Mouse (Mus musculus) liver, embryonic 11.5 days (tissue): ENCODE data around the gene Dnajc7. TPM values are rescaled to one million over a fixed set of nuclear protein-coding genes. Genes with fewer than 3 reads are reported as not detected.

Experiments used
- ATAC-seq: fragments of 200-750 bp; cut with Nextera tagmentation; replicated peaks from 2 replicates; pipeline ENCODE4 v1.8.0; 2017; ENCODE audit warnings: moderate number of reproducible peaks, mild to moderate bottlenecking, moderate TSS enrichment, moderate library complexity; ENCODE audit not compliant: low FRiP score
- DNase-seq: peaks from one replicate; pipeline ENCODE4 v3.0.0-alpha.2; 2017; ENCODE audit warnings: low spot score
- H3K27ac ChIP-seq: fragments of 300-500 bp; sonication (generic); 2 replicates; pipeline ENCODE4 v1.5.1; 2014; ENCODE audit warnings: mild to moderate bottlenecking, low read depth, low read length, control low read depth
- H3K27me3 ChIP-seq: fragments of 300-500 bp; sonication (generic); replicated peaks from 2 replicates; pipeline ENCODE4 v1.6.1; 2014; ENCODE audit warnings: low read length, mixed read lengths; ENCODE audit not compliant: control insufficient read depth, insufficient read depth
- H3K36me3 ChIP-seq: fragments of 300-500 bp; sonication (generic); 2 replicates; pipeline ENCODE4 v1.6.1; 2014; ENCODE audit warnings: mild to moderate bottlenecking, low read length, moderate library complexity, mixed read lengths; ENCODE audit not compliant: control insufficient read depth, insufficient read depth
- H3K4me1 ChIP-seq: fragments of 300-500 bp; sonication (generic); replicated peaks from 2 replicates; pipeline ENCODE4 v1.6.1; 2014; ENCODE audit warnings: low read length, mixed read lengths; ENCODE audit not compliant: control insufficient read depth, insufficient read depth
- H3K4me2 ChIP-seq: fragments of 300-500 bp; sonication (generic); 2 replicates; pipeline ENCODE4 v1.6.1; 2014; ENCODE audit warnings: mild to moderate bottlenecking, control low read depth, moderate library complexity
- H3K4me3 ChIP-seq: fragments of 300-500 bp; sonication (generic); 2 replicates; pipeline ENCODE4 v1.5.1; 2014; ENCODE audit warnings: low read depth, low read length, control low read depth
- H3K9ac ChIP-seq: fragments of 300-500 bp; sonication (generic); 2 replicates; pipeline ENCODE4 v1.6.1; 2014; ENCODE audit warnings: low read depth, low read length, control low read depth
- H3K9me3 ChIP-seq: fragments of 300-500 bp; sonication (generic); 2 replicates; pipeline ENCODE4 v1.6.1; 2016; ENCODE audit warnings: low read length, inconsistent platforms, mixed read lengths; ENCODE audit not compliant: control insufficient read depth
- WGBS: fragments of 180-500 bp; shearing (Covaris S2); extraction: QIAGEN DNeasy Blood & Tissue Kit; methylation state at CpG from one replicate; pipeline ENCODE4 v1.1.7; 2014; 5-methylcytosine and 5-hydroxymethylcytosine counted together
- polyA plus RNA-seq: library from polyadenylated mRNA; unstranded; fragments of >200 nt; fragmentation: Nextera tagmentation; extraction: Ambion mirVana; gene quantifications from 2 replicates; pipeline ENCODE4 v1.2.1, GENCODE M21; 2014

The Dnajc7 gene
- polyA plus RNA-seq, 1 experiment from 2014 or later = 70.8 TPM

DNA sequence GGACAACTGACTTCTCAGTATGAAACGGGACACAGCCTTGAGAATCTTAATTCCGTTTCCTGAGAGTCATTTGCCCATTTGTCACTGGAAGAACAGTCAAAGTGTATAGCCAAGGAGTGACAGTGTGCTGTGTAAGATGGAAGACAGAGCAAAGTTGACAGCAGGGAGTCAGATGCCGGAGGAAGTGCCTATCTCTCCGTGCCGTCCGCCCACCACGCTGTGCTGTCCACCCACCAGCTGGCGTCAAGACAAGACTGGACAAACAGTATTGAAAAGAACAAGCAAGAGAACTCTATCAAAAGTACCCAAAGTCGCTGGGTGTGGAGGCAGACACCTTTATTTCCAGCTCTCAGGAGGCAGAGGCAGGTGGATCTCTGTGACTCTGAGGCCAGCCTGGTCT, 16.8 kb downstream of the Dnajc7 start:
- H3K9ac ChIP-seq = no peak overlapping the region
- H3K4me1 ChIP-seq = peaks cover 5% of the 10 kb centered on the region; the same call in 1 of the 2 replicates
- WGBS = 75% methylated on average over 9 of the region's 9 CpGs
- H3K27ac ChIP-seq = no peak overlapping the region
- no peaks in the 10 kb centered on the region for H3K9me3 ChIP-seq
- DNase-seq = no peak
- H3K4me2 ChIP-seq = no peak overlapping the region
- no peak for ATAC-seq
- peaks cover 25% of the 10 kb centered on the region for H3K36me3 ChIP-seq
- no peaks in the 10 kb centered on the region for H3K27me3 ChIP-seq
- H3K4me3 ChIP-seq = no peak overlapping the region

DNA sequence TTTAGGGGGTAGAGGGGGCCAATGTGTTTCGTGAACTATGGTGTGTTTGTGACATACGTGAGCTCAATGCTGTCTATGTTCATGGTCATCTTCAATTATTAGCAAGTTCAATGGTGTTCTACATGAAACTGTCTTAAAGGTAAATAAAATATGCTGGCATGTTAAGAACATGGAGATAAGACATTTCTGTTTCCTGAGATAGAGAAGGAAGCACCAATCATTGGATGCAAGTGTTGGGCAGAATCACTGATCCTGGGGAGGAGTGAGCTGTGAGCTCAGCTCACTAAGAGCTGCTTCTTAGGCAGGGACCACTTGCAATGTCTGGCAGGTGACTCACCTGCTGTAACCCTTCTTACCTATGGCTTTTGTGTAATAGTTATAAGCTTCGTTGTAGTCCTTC, 18.6 kb downstream of the Dnajc7 start:
- 90% methylated on average over 3 of the region's 3 CpGs for WGBS
- H3K27ac ChIP-seq = no peak overlapping the region
- H3K4me1 ChIP-seq = peaks cover 5% of the 10 kb centered on the region; the same call in 1 of the 2 replicates
- H3K9me3 ChIP-seq = no peaks in the 10 kb centered on the region
- no peaks in the 10 kb centered on the region for H3K27me3 ChIP-seq
- peaks cover 37% of the 10 kb centered on the region for H3K36me3 ChIP-seq
- DNase-seq (no peak), ATAC-seq (no peak)
- no peak overlapping the region for H3K4me2 ChIP-seq
- no peak overlapping the region for H3K9ac ChIP-seq
- H3K4me3 ChIP-seq = no peak overlapping the region

GRCm38 (mm10) chr11:100598074-100598473, 21.9 kb downstream of the Dnajc7 start:
- H3K27ac ChIP-seq = no peak overlapping the region
- H3K27me3 ChIP-seq = no peaks in the 10 kb centered on the region
- 90% methylated on average over 4 of the region's 4 CpGs for WGBS
- no peak for DNase-seq
- H3K9ac ChIP-seq = no peak overlapping the region
- ATAC-seq = no peak
- peaks cover 5% of the 10 kb centered on the region; the same call in 1 of the 2 replicates for H3K4me1 ChIP-seq
- no peaks in the 10 kb centered on the region for H3K9me3 ChIP-seq
- H3K4me3 ChIP-seq = no peak overlapping the region
- H3K36me3 ChIP-seq = peaks cover 48% of the 10 kb centered on the region
- H3K4me2 ChIP-seq = no peak overlapping the region

- 90% methylated on average over 4 of the region's 4 CpGs for WGBS
- Histone ChIP-seq H3K36me3 (peaks cover 62% of the 10 kb centered on the region), H3K27me3 (no peaks in the 10 kb centered on the region), H3K9me3 (no peaks in the 10 kb centered on the region), H3K4me1 (no peaks in the 10 kb centered on the region), H3K4me3 (no peak overlapping the region), H3K4me2 (no peak overlapping the region), H3K9ac (no peak overlapping the region), H3K27ac (no peak overlapping the region)
- no peak for DNase-seq
- ATAC-seq = no peak
Observed at GRCm38 (mm10) chr11:100595533-100595932, 24.4 kb downstream of the Dnajc7 start.

GRCm38 (mm10) chr11:100594608-100595007, 25.4 kb downstream of the Dnajc7 start:
- no peak overlapping the region for H3K9ac ChIP-seq
- WGBS = 90% methylated on average over 7 of the region's 7 CpGs
- H3K9me3 ChIP-seq = no peaks in the 10 kb centered on the region
- peaks cover 66% of the 10 kb centered on the region for H3K36me3 ChIP-seq
- ATAC-seq = no peak
- no peaks in the 10 kb centered on the region for H3K27me3 ChIP-seq
- H3K4me2 ChIP-seq = no peak overlapping the region
- no peaks in the 10 kb centered on the region for H3K4me1 ChIP-seq
- DNase-seq = no peak
- no peak overlapping the region for H3K4me3 ChIP-seq
- no peak overlapping the region for H3K27ac ChIP-seq

DNA sequence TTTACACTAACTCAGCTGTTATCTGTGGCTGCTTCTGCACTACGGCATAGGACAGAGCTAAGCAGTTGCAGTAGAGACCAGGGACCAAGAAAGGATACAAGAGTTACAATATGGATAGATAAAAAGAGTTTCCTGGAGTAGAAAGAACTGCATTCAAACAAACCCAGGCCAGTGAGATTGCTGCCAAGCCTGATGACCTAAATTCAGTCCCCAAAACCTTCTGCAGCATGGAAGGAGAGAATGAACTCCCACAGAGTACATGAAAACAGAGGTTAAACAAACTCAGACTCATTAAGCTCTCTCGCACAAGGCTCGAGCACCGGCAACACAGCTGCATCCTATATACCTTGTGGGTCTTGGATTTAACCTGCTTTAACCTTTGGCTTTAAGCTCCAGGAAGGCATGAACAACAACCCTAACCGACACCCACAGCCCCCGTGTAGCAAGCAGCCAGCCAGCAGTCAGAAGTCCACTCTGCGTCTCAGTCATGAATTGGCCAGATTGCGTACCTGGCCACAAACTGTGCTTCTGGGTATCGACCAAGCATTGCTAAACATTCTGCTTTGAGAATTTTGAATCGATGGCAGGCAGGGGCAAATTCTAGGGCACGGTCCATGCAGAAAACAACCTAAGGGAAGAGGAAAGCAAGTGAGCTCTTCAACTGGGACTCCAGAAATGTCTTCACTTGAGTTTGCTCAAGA, 27.5 kb downstream of the Dnajc7 start:
- H3K36me3 ChIP-seq = peaks cover 61% of the 10 kb centered on the region
- H3K4me1 ChIP-seq = no peaks in the 10 kb centered on the region
- 92% methylated on average over 11 of the region's 11 CpGs for WGBS
- DNase-seq (no peak), ATAC-seq (no peak)
- H3K9me3 ChIP-seq = no peaks in the 10 kb centered on the region
- no peak overlapping the region for H3K27ac ChIP-seq
- H3K4me2 ChIP-seq = no peak overlapping the region
- H3K9ac ChIP-seq = no peak overlapping the region
- no peaks in the 10 kb centered on the region for H3K27me3 ChIP-seq
- H3K4me3 ChIP-seq = no peak overlapping the region

DNA sequence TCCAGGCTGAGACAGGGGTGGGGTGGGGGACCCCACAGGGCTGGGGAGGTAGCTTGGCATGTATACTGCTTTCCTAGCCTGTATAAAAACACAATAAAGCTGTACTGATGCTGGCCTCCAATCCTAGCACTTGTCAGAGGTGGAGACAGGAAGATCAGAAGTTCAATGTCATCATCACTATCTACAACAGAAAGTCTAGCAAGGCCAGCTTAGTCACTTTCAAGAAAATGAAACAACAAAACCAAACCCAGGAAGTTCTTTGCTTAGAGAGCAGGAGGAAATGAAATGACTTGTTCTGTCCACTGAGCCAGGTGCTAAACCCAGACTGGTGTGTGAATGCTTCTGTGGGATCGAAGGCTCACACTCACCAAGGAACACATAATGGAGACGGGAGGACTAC, 31.5 kb downstream of the Dnajc7 start:
- ATAC-seq = no peak
- H3K4me3 ChIP-seq = no peak overlapping the region
- no peak overlapping the region for H3K27ac ChIP-seq
- H3K27me3 ChIP-seq = no peaks in the 10 kb centered on the region
- WGBS = 90% methylated on average over 2 of the region's 2 CpGs
- H3K36me3 ChIP-seq = peaks cover 74% of the 10 kb centered on the region
- H3K9me3 ChIP-seq = no peaks in the 10 kb centered on the region
- DNase-seq = no peak
- no peak overlapping the region for H3K4me2 ChIP-seq
- no peaks in the 10 kb centered on the region for H3K4me1 ChIP-seq
- no peak overlapping the region for H3K9ac ChIP-seq

- no peak for ATAC-seq
- H3K4me1 ChIP-seq = no peaks in the 10 kb centered on the region
- WGBS = 97% methylated on average over 3 of the region's 3 CpGs
Observed at GRCm38 (mm10) chr11:100585148-100585547, 34.8 kb downstream of the Dnajc7 start.

GRCm38 (mm10) chr11:100584561-100584961, 35.4 kb downstream of the Dnajc7 start:
- H3K27ac ChIP-seq = no peak overlapping the region
- H3K27me3 ChIP-seq = no peaks in the 10 kb centered on the region
- peaks cover 63% of the 10 kb centered on the region for H3K36me3 ChIP-seq
- DNase-seq (no peak), ATAC-seq (no peak)
- H3K9ac ChIP-seq = no peak overlapping the region
- H3K9me3 ChIP-seq = no peaks in the 10 kb centered on the region
- no peak overlapping the region for H3K4me3 ChIP-seq
- 89% methylated on average over 7 of the region's 7 CpGs for WGBS
- H3K4me1 ChIP-seq = no peaks in the 10 kb centered on the region
- no peak overlapping the region for H3K4me2 ChIP-seq

More at GRCm38 (mm10) chr11:100585148-100585547, 34.8 kb downstream of the Dnajc7 start:
- no peaks in the 10 kb centered on the region for H3K27me3 ChIP-seq
- no peak overlapping the region for H3K4me2 ChIP-seq
- DNase-seq = no peak
- H3K9ac ChIP-seq = no peak overlapping the region
- H3K36me3 ChIP-seq = peaks cover 63% of the 10 kb centered on the region
- no peaks in the 10 kb centered on the region for H3K9me3 ChIP-seq
- H3K27ac ChIP-seq = no peak overlapping the region
- H3K4me3 ChIP-seq = no peak overlapping the region
